Mouse (Mus musculus) erythroblast, adult 5-6 weeks (primary cell): ENCODE results near the gene Cyp2t4. TPM values are rescaled to one million over a fixed set of nuclear protein-coding genes. Genes with fewer than 3 reads are reported as not detected.

Experiments used
- ATAC-seq: replicated peaks from 2 replicates; pipeline ENCODE4 v1.8.0; 2016; ENCODE audit warnings: moderate number of reproducible peaks, mild to moderate bottlenecking, moderate TSS enrichment, inconsistent platforms; ENCODE audit not compliant: poor library complexity, low FRiP score, severe bottlenecking
- total RNA-seq, 2 experiments: library from RNA; stranded (forward) in 1 of 2; stranded (reverse) in 1 of 2; fragments of 150-400 nt in 1 of 2; fragments of 200-764, 138-1000 nt in 1 of 2; gene quantifications; 2 replicates each; pipeline versions ENCODE4 v1.2.3 to v1.2.4; 2015 to 2017; ENCODE audit warnings: low replicate concordance in 2 of 2

Gene Cyp2t4
- total RNA-seq, 2 experiments from 2014 or later = not detected

DNA sequence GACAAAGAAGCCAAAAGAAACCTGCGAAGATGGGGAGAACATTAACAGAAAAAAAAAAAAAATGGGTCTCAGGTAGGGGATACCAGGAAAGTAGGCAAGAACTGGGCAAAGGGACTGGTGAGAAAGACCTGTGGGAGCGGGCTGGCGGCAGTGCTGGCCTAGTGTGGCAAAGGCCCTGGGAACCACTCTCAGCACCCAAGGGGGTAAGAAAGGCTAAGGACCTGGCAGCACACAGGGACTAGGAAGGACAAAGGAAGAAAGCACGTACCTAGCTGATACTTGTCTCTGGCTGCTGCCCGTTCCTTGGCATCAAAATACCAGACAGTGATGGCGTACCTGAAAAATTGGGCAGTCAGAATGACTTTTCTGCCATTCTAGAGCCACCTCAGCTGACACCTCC, 5.7 kb downstream of the Cyp2t4 start:
- ATAC-seq = no peak

GRCm38 (mm10) chr7:27159882-27160281, 6.4 kb downstream of the Cyp2t4 start:
- ATAC-seq = peak; percentile 83

DNA sequence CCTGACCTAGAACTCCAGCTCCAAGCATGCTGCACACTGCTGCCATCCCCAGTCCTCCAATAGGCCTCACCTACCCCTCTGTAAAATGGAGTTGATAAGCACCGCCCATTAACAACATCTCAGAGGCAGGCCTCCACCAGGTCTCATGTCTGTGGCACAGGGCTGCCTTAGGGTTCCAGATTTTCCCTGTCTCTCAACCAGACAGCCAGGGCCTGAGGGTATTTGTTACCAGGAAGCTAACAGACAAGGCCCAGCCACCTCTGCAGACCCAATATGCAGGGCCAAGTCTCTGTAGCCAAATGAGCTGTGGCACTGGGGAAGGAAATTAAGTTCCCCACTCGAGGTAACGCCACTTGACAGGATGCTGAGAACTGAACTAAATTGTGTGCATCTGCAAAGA, 7.4 kb downstream of the Cyp2t4 start:
- no peak for ATAC-seq

- no peak for ATAC-seq
These were observed 8.2 kb downstream of the Cyp2t4 start for GRCm38 (mm10) chr7:27161744-27162143.

GRCm38 (mm10) chr7:27162780-27163449, 9.4 kb downstream of the Cyp2t4 start:
- ATAC-seq = no peak

DNA sequence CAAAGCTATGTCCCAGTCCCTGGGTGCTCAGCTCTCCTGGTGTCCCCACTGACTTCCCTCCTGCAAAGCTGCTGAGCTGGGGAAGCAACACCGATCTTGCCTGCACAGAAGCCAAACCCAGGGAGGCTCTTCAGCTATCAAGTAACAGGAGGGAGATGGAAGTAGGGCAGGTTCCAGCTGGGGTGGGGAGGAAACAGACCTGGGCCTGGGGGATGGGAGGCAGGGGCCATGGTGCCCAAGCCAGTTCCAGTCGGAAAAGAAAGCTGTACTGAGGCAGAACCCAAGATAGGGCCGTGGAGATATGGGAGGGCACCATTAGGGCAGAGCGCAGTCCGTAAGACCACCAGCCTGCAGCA, 9.9 kb downstream of the Cyp2t4 start:
- no peak for ATAC-seq

GRCm38 (mm10) chr7:27164112-27164947, 10.8 kb downstream of the Cyp2t4 start:
- no peak for ATAC-seq

- ATAC-seq = no peak
These were observed 11.6 kb downstream of the Cyp2t4 start for GRCm38 (mm10) chr7:27165007-27165655.

DNA sequence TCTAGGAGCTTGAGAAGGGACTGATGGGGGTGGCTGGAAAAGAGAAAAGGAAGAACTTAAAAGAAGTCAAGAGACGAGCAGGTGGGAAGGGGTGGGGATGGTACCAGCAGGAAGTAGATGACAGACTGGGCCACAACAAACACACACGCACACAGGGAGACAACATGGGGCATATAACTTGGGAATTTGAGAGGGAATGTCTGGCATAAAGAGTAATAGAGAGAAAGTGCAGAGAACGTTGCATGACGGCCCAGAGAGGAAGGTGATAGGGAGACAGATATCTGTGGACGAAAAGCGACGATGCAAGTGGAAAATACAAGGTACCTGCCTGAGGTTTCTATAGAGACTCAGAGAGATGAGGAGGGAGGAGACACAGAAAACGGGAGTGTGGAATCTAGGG, 12.2 kb downstream of the Cyp2t4 start:
- no peak for ATAC-seq

- ATAC-seq = peak; percentile 39
These were observed 12.7 kb downstream of the Cyp2t4 start for GRCm38 (mm10) chr7:27166229-27166613.

- ATAC-seq = peak; percentile 78
These were observed 13.3 kb downstream of the Cyp2t4 start, which contains the start of gene Egln2 for GRCm38 (mm10) chr7:27166614-27167474. Gene Egln2 (minus strand): TSS chr7:27166802.

DNA sequence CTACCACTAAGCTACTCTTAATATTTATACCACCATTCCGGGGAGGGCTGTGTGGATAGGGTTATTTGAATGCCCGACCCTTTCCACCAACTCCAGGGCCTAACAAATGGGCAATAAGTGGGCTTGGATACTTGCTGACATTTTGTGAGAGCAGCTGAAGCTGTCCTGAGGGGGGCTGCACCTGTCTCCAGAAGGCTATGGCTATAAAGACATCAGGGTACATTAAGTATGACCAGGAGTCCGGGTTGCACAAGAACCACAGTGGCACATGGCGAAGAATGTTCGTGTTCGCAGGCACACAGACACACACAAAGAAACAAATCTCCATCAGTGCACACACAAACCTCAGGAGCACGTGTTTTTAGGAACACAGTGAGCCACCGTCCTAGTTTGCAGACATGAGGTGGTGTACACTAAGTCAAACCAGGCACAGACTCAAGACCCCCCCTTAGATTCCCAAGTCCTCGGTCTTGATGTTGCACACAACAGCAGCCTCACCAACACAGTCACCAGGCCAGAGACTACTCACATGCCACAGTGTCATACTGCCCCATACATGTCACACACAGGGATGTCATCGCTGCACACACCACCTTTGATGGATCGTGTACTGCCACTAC, 14.1 kb downstream of the Cyp2t4 start:
- ATAC-seq = no peak

- no peak for ATAC-seq
These were observed 14.9 kb downstream of the Cyp2t4 start for GRCm38 (mm10) chr7:27168371-27168770.

DNA sequence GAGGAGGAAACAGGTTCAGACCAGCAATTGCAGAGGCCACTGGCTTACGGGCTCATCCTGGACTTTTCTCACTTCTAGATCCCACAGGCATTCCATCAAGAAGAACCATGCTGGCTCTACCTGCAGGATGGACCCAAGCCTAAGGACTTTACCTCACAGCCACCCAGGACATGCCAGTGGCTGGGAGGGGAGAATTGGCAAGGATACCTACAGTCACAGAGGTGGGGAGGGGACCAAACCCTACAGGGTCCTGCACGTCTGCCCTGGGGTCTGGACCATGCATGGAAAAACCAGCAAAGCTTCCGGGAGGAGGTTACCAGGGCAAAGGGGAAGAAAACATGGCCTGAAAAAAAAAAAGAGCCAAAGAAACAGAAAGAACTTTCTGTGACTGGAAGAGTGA, 17.5 kb downstream of the Cyp2t4 start:
- ATAC-seq = no peak

DNA sequence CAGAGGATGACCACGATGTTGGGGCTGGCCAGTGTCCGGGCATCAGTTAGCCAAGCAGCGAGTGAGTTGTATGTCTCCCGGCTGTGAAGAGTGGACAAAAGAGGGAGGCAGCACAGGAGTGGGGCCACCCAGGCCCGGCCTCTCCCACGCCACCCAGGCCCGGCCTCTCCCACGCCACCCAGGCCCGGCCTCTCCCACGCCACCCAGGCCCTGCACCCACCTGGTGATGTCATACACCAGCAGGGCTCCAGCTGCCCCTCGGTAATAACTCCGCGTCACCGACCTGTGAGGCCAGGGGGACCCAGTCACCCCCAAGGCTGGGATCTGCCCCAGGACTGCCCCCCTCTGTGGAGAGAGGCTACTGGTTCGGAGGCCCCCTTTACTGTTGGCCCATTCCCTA, 21.0 kb downstream of the Cyp2t4 start:
- ATAC-seq = no peak

DNA sequence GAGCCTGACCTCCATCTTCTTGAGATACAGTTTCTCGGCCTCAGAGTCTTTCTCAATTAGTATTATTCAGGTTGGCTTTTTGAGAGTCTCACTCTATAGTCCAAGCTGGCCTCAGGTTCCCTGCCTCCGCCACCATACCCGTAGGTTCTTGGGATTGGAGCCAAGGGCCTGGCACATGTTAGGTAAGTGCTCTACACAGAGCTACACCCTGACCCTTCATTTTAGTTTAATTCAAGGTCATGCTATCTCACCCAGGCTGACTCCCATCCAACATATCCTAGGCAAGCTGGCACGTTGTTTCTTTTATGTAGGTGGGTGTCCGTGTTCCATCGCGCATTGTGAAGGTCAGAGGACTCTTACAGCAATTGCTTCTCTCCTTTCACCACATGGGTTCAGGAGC, 21.4 kb downstream of the Cyp2t4 start:
- ATAC-seq = no peak

DNA sequence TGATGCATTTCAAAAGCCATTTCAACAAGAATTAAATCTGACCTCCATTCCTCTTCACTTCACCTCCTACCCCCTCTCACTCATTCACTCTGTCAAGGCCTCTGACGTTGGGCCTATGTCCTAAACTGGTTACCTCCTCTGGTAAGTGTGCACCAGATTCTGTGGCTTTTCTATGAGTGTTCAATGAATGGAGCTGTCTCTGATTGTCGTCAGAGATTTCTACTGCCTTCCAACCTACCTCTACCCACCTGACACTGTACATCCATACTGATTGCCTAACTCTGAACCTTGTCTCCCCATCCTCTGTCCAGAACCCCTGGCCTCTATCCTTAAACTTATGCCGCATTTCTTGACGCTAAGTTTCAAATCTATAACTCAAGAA, 24.4 kb downstream of the Cyp2t4 start:
- ATAC-seq = 0 out of 2 replicates have a peak, but pooled peaks have one; percentile 0

DNA sequence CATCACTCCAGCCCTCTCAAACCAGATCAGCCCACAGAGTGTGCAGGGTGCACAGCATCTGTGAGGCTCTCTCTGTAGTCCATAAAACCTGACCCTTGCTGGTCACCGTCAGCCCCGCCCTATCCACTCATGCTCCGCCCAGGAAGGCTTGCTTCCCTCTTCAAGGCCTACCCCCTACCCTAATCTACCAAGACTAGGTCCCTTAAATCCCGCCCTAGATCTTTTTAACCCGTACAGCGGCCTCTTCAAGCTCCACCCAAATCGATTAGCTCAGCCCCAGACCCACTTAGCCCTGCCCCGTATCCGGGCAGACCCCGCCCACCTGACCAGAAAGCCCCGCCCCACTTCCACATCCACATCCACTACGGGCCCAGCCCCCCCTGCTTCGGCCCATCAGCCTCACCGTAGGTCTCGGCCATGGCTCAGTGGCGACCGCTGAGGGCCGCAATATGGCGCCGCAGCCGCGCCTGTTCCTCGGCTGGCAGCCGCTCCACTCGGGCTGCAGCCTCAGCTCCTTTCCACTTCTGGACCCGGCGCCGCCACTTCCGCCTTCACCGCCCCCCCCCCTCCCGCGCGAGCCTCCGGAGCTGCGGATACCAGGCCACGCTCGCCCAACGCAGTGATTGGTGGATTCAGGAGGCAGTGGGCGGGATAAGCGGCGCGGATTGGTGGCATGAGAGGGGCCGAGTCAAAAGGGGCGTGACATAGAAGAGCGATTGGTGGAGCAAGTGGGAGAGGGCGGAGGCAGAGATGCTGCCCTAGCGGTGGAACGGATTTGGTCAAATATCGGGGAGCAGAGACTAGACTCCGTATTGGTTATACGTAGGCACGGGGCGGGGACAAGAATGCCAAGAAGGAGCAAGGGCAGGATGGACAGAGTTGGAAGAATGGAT, 25.1 kb downstream of the Cyp2t4 start, which contains the start of gene Rab4b:
Gene Rab4b, minus strand, starts transcription at position 573 of the 893 bp plus-strand sequence.
- peak; percentile 96 for ATAC-seq
